Mouse (Mus musculus) spleen, postnatal 36 days (tissue): ENCODE data around the gene Rilpl1.
A peak's percentile ranks its signal among the peaks of the same experiment; 100 is the strongest.

Experiments
- DNase-seq, 2 experiments: peaks; one replicate each; pipeline ENCODE4 v3.0.0; 2022; ENCODE audit warnings: low spot score in 2 of 2, mixed read lengths in 1 of 2

Gene Rilpl1

GRCm38 (mm10) chr5:124452494-124453228, 78.5 kb downstream of the Rilpl1 start:
- DNase-seq = no peak

GRCm38 (mm10) chr5:124450641-124451340, 80.4 kb downstream of the Rilpl1 start:
- no peak for DNase-seq

- no peak for DNase-seq
Observed at GRCm38 (mm10) chr5:124450051-124450450, 81.1 kb downstream of the Rilpl1 start.

- no peak for DNase-seq
Observed at GRCm38 (mm10) chr5:124449494-124449893, 81.7 kb downstream of the Rilpl1 start.

- DNase-seq = peak; percentile 42 to 55
Observed at GRCm38 (mm10) chr5:124446301-124446881, 84.8 kb downstream of the Rilpl1 start.

GRCm38 (mm10) chr5:124445621-124446293, 85.4 kb downstream of the Rilpl1 start:
- DNase-seq = peak; percentile 48 to 50

GRCm38 (mm10) chr5:124444661-124445561, 86.3 kb downstream of the Rilpl1 start:
- peak; percentile 73 to 75 for DNase-seq

GRCm38 (mm10) chr5:124444208-124444607, 87.0 kb downstream of the Rilpl1 start:
- DNase-seq = no peak
